Mouse (Mus musculus) stomach, postnatal 0 days (tissue): ENCODE measurements around the gene Wdr26.

Experiments
- CTCF ChIP-seq: IDR thresholded peaks from 2 replicates; pipeline ENCODE4 v1.5.1; 2016; ENCODE audit warnings: antibody characterized with exemption, low read depth, mild to moderate bottlenecking, moderate library complexity
- EP300 ChIP-seq: optimal IDR thresholded peaks from 2 replicates; pipeline ENCODE3; 2016; ENCODE audit warnings: antibody characterized with exemption

GRCm38 (mm10) chr1:181231262-181231661 lies 19.5 kb upstream of the Wdr26 start:
- TF ChIP-seq EP300: no peak
- TF ChIP-seq CTCF: no peak
